In genomic region chr2:180578686-180579085, GRCm38 (mm10) we compare ENCODE assay signal across 9 mouse cellular contexts. TPM values are rescaled to one million over a fixed set of nuclear protein-coding genes. Genes with fewer than 3 reads are reported as not detected.
A peak's percentile ranks its signal among the peaks of the same experiment; 100 is the strongest.
DNase-seq lines count a peak whose midpoint lies in the region; ATAC-seq and TF ChIP-seq lines count a peak whose summit lies in the region.
"Had no signal": no experiment of that assay in that cellular context is flagged by ENCODE, and none has a peak within 500 bp of the region (broad histone marks: within the 10 kb centered on the region; RNA-seq: fewer than 3 reads in every experiment).

No protein-coding gene starts in this region.

- WGBS in forebrain, embryonic 12.5 days, result 7% methylated on average over 3 of the region's 3 CpGs
- WGBS in forebrain, embryonic 13.5 days, result 9% methylated on average over 3 of the region's 3 CpGs
- WGBS in embryonic facial prominence, embryonic 10.5 days, result 6% methylated on average over 3 of the region's 3 CpGs
- 3% methylated on average over 3 of the region's 3 CpGs for WGBS in kidney, postnatal 0 days
- 7% methylated on average over 3 of the region's 3 CpGs for WGBS in lung, adult 2 months

- no peaks in the 10 kb centered on the region for H3K36me3 ChIP-seq in forebrain, embryonic 12.5 days (replicated peaks)
- H3K36me3 ChIP-seq in forebrain, embryonic 13.5 days (ENCODE audit: poor library complexity, severe bottlenecking), result no peaks in the 10 kb centered on the region
- no peaks in the 10 kb centered on the region for H3K36me3 ChIP-seq in embryonic facial prominence, embryonic 10.5 days (replicated peaks)
- no peaks in the 10 kb centered on the region for H3K36me3 ChIP-seq in kidney, postnatal 0 days (ENCODE audit: insufficient read depth, low read length)
- H3K36me3 ChIP-seq: limb, embryonic 15.5 days had no signal

- ATAC-seq in forebrain, embryonic 12.5 days (ENCODE audit: low FRiP score), result 0 out of 2 replicates have a peak, but pooled peaks have one; percentile 33
- ATAC-seq in forebrain, embryonic 13.5 days, result no peak
- ATAC-seq in kidney, postnatal 0 days (replicated peaks; ENCODE audit: low FRiP score, low read depth), result no peak

- TF ChIP-seq CTCF in kidney, postnatal 0 days (IDR thresholded peaks at IDR 0.05; ENCODE audit: low read depth), result peak; percentile 96
- peak; percentile 90 for TF ChIP-seq CTCF in lung, adult 2 months (IDR thresholded peaks at IDR 0.05; ENCODE audit: insufficient read depth, low read length)

- H3K4me1 ChIP-seq in forebrain, embryonic 12.5 days, result peaks cover 14% of the 10 kb centered on the region
- peaks cover 7% of the 10 kb centered on the region for H3K4me1 ChIP-seq in forebrain, embryonic 13.5 days
- H3K4me1 ChIP-seq in embryonic facial prominence, embryonic 10.5 days, result peaks cover 14% of the 10 kb centered on the region
- 0 out of 2 replicates have a peak, but pooled peaks cover 6% of the 10 kb centered on the region for H3K4me1 ChIP-seq in kidney, postnatal 0 days (replicated peaks; ENCODE audit: insufficient read depth, low read length)
- H3K4me1 ChIP-seq in lung, adult 2 months (ENCODE audit: control insufficient read depth, insufficient read depth, low read length), result peaks cover 8% of the 10 kb centered on the region

- no peak overlapping the region for H3K4me2 ChIP-seq in forebrain, embryonic 12.5 days
- no peak overlapping the region for H3K4me2 ChIP-seq in forebrain, embryonic 13.5 days
- H3K4me2 ChIP-seq in kidney, postnatal 0 days (ENCODE audit: low read length), result no peak overlapping the region
- H3K4me2 ChIP-seq: limb, embryonic 15.5 days had no signal

- H3K9ac ChIP-seq in forebrain, embryonic 12.5 days, result no peak overlapping the region
- H3K9ac ChIP-seq in forebrain, embryonic 13.5 days, result no peak overlapping the region
- H3K9ac ChIP-seq in kidney, postnatal 0 days (ENCODE audit: low read depth, low read length), result no peak overlapping the region
- H3K9ac ChIP-seq: limb, embryonic 15.5 days had no signal

- no peak overlapping the region for H3K27ac ChIP-seq in forebrain, embryonic 12.5 days
- H3K27ac ChIP-seq in forebrain, embryonic 13.5 days, result no peak overlapping the region
- no peak overlapping the region for H3K27ac ChIP-seq in embryonic facial prominence, embryonic 10.5 days (replicated peaks)
- no peak overlapping the region for H3K27ac ChIP-seq in kidney, postnatal 0 days
- H3K27ac ChIP-seq: limb, embryonic 15.5 days had no signal

- H3K27me3 ChIP-seq in forebrain, embryonic 12.5 days, result 0 out of 2 replicates have a peak, but pooled peaks cover 5% of the 10 kb centered on the region
- H3K27me3 ChIP-seq in forebrain, embryonic 13.5 days, result peaks cover 6% of the 10 kb centered on the region; the same call in 1 of the 2 replicates
- H3K27me3 ChIP-seq in embryonic facial prominence, embryonic 10.5 days (replicated peaks; ENCODE audit: low read depth, poor library complexity, severe bottlenecking), result 0 out of 2 replicates have a peak, but pooled peaks cover 3% of the 10 kb centered on the region
- no peaks in the 10 kb centered on the region for H3K27me3 ChIP-seq in kidney, postnatal 0 days (ENCODE audit: insufficient read depth, low read length)

- DNase-seq in 416B (ENCODE audit: low read depth), result peak; percentile 84
- peak; percentile 86 for DNase-seq in adrenal gland, postnatal 10 days
- DNase-seq in embryonic facial prominence, embryonic 10.5 days (ENCODE audit: low spot score), result peak; percentile 79
- peak; percentile 90 for DNase-seq in kidney, postnatal 0 days (ENCODE audit: low spot score)
- peak; percentile 68 for DNase-seq in lung, adult 2 months
- peak; percentile 62 for DNase-seq in right cerebral cortex, postnatal 25 days

- no peak for TF ChIP-seq POLR2A in lung, adult 2 months (IDR thresholded peaks at IDR 0.05; ENCODE audit: borderline replicate concordance, extremely low read depth, low read depth, low read length)

- H3K4me3 ChIP-seq in forebrain, embryonic 12.5 days (replicated peaks), result no peak overlapping the region
- H3K4me3 ChIP-seq in forebrain, embryonic 13.5 days, result no peak overlapping the region
- no peak overlapping the region for H3K4me3 ChIP-seq in embryonic facial prominence, embryonic 10.5 days
- no peak overlapping the region for H3K4me3 ChIP-seq in kidney, postnatal 0 days (replicated peaks; ENCODE audit: low read depth, low read length)
- no peak overlapping the region for H3K4me3 ChIP-seq in lung, adult 2 months (replicated peaks; ENCODE audit: extremely low read depth, low read depth, low read length)
- H3K4me3 ChIP-seq: limb, embryonic 15.5 days had no signal

- H3K9me3 ChIP-seq in forebrain, embryonic 12.5 days, result no peaks in the 10 kb centered on the region
- no peaks in the 10 kb centered on the region for H3K9me3 ChIP-seq in forebrain, embryonic 13.5 days (replicated peaks)
- no peaks in the 10 kb centered on the region for H3K9me3 ChIP-seq in embryonic facial prominence, embryonic 10.5 days
- no peaks in the 10 kb centered on the region for H3K9me3 ChIP-seq in kidney, postnatal 0 days (replicated peaks; ENCODE audit: low read length)
- H3K9me3 ChIP-seq: limb, embryonic 15.5 days had no signal

RNA-seq across cellular contexts. Expression of gene Mrgbp, which starts 2.4 kb away (rescaled TPM):
- polyA plus RNA-seq in forebrain, embryonic 12.5 days (2016; fragmentation: Nextera tagmentation; extraction: Ambion mirVana), result 49.7 and 50.5 TPM in 2 replicates
- 50.7 and 53.6 TPM in 2 replicates for polyA plus RNA-seq in forebrain, embryonic 13.5 days (2015; fragmentation: Nextera tagmentation; extraction: Ambion mirVana)
- 10 to 100 TPM; 21.0 to 26.8 TPM for total RNA-seq in adrenal gland, postnatal 10 days (2021)
- polyA plus RNA-seq in embryonic facial prominence, embryonic 10.5 days (2016; fragmentation: Nextera tagmentation; extraction: Ambion mirVana), result 34.6 and 35.1 TPM in 2 replicates
- 32.1 and 34.1 TPM in 2 replicates for polyA plus RNA-seq in kidney, postnatal 0 days (2015; fragmentation: Nextera tagmentation; extraction: Ambion mirVana)
- polyA plus RNA-seq in lung, adult 2 months (2012; rRNA removed), result 25.4 and 27.6 TPM in 2 replicates

RNA-seq across cellular contexts. Expression of gene Ogfr, which starts 10.4 kb away (rescaled TPM):
- 96.7 and 96.8 TPM in 2 replicates for polyA plus RNA-seq in forebrain, embryonic 12.5 days (2016; fragmentation: Nextera tagmentation; extraction: Ambion mirVana)
- polyA plus RNA-seq in forebrain, embryonic 13.5 days (2015; fragmentation: Nextera tagmentation; extraction: Ambion mirVana), result 79.8 and 85.4 TPM in 2 replicates
- 10 to 100 TPM; 44.4 to 49.2 TPM for total RNA-seq in adrenal gland, postnatal 10 days (2021)
- polyA plus RNA-seq in embryonic facial prominence, embryonic 10.5 days (2016; fragmentation: Nextera tagmentation; extraction: Ambion mirVana), result 104 and 107 TPM in 2 replicates
- 52.1 and 54.5 TPM in 2 replicates for polyA plus RNA-seq in kidney, postnatal 0 days (2015; fragmentation: Nextera tagmentation; extraction: Ambion mirVana)
- 36.2 and 37.7 TPM in 2 replicates for polyA plus RNA-seq in lung, adult 2 months (2012; rRNA removed)

RNA-seq across cellular contexts. Expression of gene Col9a3, which starts 18.9 kb away (rescaled TPM):
- polyA plus RNA-seq in forebrain, embryonic 12.5 days (2016; fragmentation: Nextera tagmentation; extraction: Ambion mirVana), result 25.7 and 28.6 TPM in 2 replicates
- 17.4 and 21.9 TPM in 2 replicates for polyA plus RNA-seq in forebrain, embryonic 13.5 days (2015; fragmentation: Nextera tagmentation; extraction: Ambion mirVana)
- 1 to 10 TPM in 1 of 2 experiments, under 1 TPM in 1; 0.55 to 1.8 TPM for total RNA-seq in adrenal gland, postnatal 10 days (2021)
- polyA plus RNA-seq in embryonic facial prominence, embryonic 10.5 days (2016; fragmentation: Nextera tagmentation; extraction: Ambion mirVana), result 12.2 and 12.3 TPM in 2 replicates
- 4.0 and 5.1 TPM in 2 replicates for polyA plus RNA-seq in kidney, postnatal 0 days (2015; fragmentation: Nextera tagmentation; extraction: Ambion mirVana)
- 1.6 TPM in 2 replicates for polyA plus RNA-seq in lung, adult 2 months (2012; rRNA removed)
